Mouse (Mus musculus) lung, adult 2 months (tissue): ENCODE data around the gene Vps11. TPM values are rescaled to one million over a fixed set of nuclear protein-coding genes. Genes with fewer than 3 reads are reported as not detected.

Experiments used
- DNase-seq: peaks from one replicate; pipeline ENCODE4 v3.0.0; 2022
- H3K4me1 ChIP-seq: fragments of 200-500 bp; 2 replicates; pipeline ENCODE4 v1.6.1; 2011; ENCODE audit warnings: low read length; ENCODE audit not compliant: control insufficient read depth, insufficient read depth
- H3K4me3 ChIP-seq: fragments of 200-500 bp; replicated peaks from 2 replicates; pipeline ENCODE3; 2011; ENCODE audit warnings: low read depth, mild to moderate bottlenecking, control low read depth, low read length; ENCODE audit errors: extremely low read depth
- CTCF ChIP-seq: fragments of 200-500 bp; IDR thresholded peaks from 2 replicates; pipeline ENCODE4 v1.5.1; 2011; ENCODE audit warnings: mild to moderate bottlenecking, low read length, control low read depth; ENCODE audit not compliant: insufficient read depth
- POLR2A ChIP-seq: fragments of 200-500 bp; IDR thresholded peaks from 2 replicates; pipeline ENCODE4 v1.6.1; 2011; ENCODE audit warnings: low read depth, mild to moderate bottlenecking, control low read depth, low read length, borderline replicate concordance; ENCODE audit errors: extremely low read depth
- WGBS: fragments of 180-500 bp; shearing (Covaris S2); methylation state at CpG from one replicate; pipeline ENCODE4 v1.1.7; 2018; 5-methylcytosine and 5-hydroxymethylcytosine counted together
- polyA plus RNA-seq: library from polyadenylated mRNA; depleted of rRNA; stranded (reverse); fragments of >200 nt; gene quantifications from 2 replicates; pipeline ENCODE4 v1.2.3, GENCODE M21; 2012

The Vps11 gene
- polyA plus RNA-seq, 1 experiment, result 30.2 TPM

- peak; percentile 47 for DNase-seq
- TF ChIP-seq CTCF, result no peak
- TF ChIP-seq POLR2A, result no peak
- Histone ChIP-seq H3K4me1 (peaks cover 16% of the 10 kb centered on the region), H3K4me3 (peak overlapping the region; percentile 88)
- WGBS, result 2% methylated on average over 37 of the region's 37 CpGs
Measured at GRCm38 (mm10) chr9:44319105-44319886, 42.2 kb downstream of the Vps11 start.

DNA sequence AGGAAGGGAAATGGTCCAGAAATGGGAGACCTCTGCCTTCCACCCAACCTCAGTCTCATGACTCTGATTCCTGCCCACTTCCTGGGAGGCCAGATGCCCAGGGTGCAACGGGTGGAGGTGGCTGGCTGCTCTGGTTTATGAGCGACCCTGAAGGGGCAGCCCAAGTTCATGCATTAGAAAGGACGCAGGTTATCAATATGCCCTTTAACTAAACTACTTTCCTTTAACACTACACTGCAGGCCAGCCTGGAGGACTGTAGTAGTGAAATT, 42.7 kb downstream of the Vps11 start:
- DNase-seq, result no peak
- Histone ChIP-seq H3K4me3 (peak overlapping the region; percentile 26), H3K4me1 (peaks cover 16% of the 10 kb centered on the region)
- TF ChIP-seq CTCF (no peak), POLR2A (no peak)
- WGBS, result 18% methylated on average over 3 of the region's 3 CpGs

GRCm38 (mm10) chr9:44318076-44318825, 43.2 kb downstream of the Vps11 start:
- DNase-seq, result no peak
- H3K4me1 ChIP-seq, result peaks cover 16% of the 10 kb centered on the region
- peak overlapping the region; percentile 34 for H3K4me3 ChIP-seq
- WGBS, result 39% methylated on average over 5 of the region's 5 CpGs
- TF ChIP-seq CTCF (no peak), POLR2A (no peak)

DNA sequence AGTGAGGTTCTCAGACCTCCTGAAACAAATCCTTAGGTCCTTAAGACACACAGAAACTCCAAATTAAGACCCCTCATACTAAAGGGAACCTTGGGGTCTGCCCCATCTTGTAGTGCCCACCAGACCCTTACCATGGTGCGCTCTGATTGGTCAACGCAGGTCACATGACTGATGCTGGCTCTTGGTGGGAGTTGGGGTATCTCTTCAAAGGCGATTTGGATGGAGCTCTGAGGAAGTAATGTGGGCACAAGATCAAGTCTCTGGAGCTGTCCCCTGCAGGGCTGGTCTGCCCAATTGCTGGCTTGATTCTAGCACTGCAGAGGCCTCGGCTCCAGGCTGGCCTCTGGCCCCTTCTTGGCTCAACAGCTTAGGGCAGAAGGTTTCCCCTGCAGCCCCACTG, 44.0 kb downstream of the Vps11 start:
- DNase-seq, result no peak
- Histone ChIP-seq H3K4me3 (no peak overlapping the region), H3K4me1 (peaks cover 16% of the 10 kb centered on the region)
- TF ChIP-seq POLR2A (no peak), CTCF (no peak)
- WGBS, result 82% methylated on average over 4 of the region's 4 CpGs

DNA sequence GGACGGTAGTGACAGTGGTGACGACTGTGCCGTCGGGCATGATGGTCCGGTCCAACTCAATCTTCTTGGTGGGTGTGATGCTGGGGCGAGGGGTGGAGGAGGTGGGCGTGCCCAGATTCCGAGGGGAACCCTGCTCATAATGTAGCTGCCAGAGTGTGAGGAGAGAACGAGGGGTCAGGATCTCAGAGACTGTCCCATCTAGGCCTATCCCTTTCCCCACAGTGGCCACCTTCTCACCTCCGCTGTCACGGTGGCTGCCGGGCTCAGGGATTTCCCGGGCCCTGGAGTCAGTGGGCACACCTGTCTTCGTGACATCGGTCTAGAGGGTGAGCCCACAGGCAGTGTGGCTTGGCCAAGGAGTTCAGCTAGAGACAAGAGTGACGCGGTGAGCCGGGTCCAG, 46.6 kb downstream of the Vps11 start:
- H3K4me3 ChIP-seq, result no peak overlapping the region
- H3K4me1 ChIP-seq, result peaks cover 11% of the 10 kb centered on the region
- WGBS, result 91% methylated on average over 18 of the region's 18 CpGs
- DNase-seq, result no peak
- TF ChIP-seq POLR2A (no peak), CTCF (no peak)

- no peak for DNase-seq
- TF ChIP-seq CTCF, result no peak
- TF ChIP-seq POLR2A, result no peak
- peaks cover 11% of the 10 kb centered on the region for H3K4me1 ChIP-seq
- no peak overlapping the region for H3K4me3 ChIP-seq
- 84% methylated on average over 4 of the region's 4 CpGs for WGBS
Measured at GRCm38 (mm10) chr9:44314257-44314547, 47.3 kb downstream of the Vps11 start.

- TF ChIP-seq POLR2A (no peak), CTCF (no peak)
- H3K4me3 ChIP-seq, result no peak overlapping the region
- DNase-seq, result no peak
- H3K4me1 ChIP-seq, result peaks cover 10% of the 10 kb centered on the region
- WGBS, result 82% methylated on average over 19 of the region's 19 CpGs
Measured at GRCm38 (mm10) chr9:44313476-44314256, 47.8 kb downstream of the Vps11 start.

GRCm38 (mm10) chr9:44311136-44312134, 50.0 kb downstream of the Vps11 start:
- WGBS, result 32% methylated on average over 27 of the region's 27 CpGs
- H3K4me1 ChIP-seq, result no peaks in the 10 kb centered on the region
- TF ChIP-seq CTCF, result no peak
- TF ChIP-seq POLR2A, result peak; percentile 60
- H3K4me3 ChIP-seq, result peak overlapping the region; percentile 50
- peak; percentile 27 for DNase-seq
